Mouse (Mus musculus) midbrain, embryonic 15.5 days (tissue): ENCODE measurements at regions not wholly inside any gene's neighbourhood (a gene's known extent, or its start where the extent isn't known, plus 50 kb on each side); places are given as distances from the start of the nearest gene placed in this dataset.

ENCODE experiments used
- ATAC-seq: fragments of 200-750 bp; cut with Nextera tagmentation; replicated peaks from 2 replicates; pipeline ENCODE4 v1.8.0; 2017; ENCODE audit warnings: moderate TSS enrichment
- H3K27ac ChIP-seq: fragments of 300-500 bp; sonication (generic); 2 replicates; pipeline ENCODE4 v1.5.1; 2015; ENCODE audit warnings: mild to moderate bottlenecking, inconsistent platforms
- H3K27me3 ChIP-seq: fragments of 300-500 bp; sonication (generic); replicated peaks from 2 replicates; pipeline ENCODE4 v1.6.1; 2015; ENCODE audit warnings: inconsistent platforms
- H3K36me3 ChIP-seq: fragments of 300-500 bp; sonication (generic); replicated peaks from 2 replicates; pipeline ENCODE4 v1.6.1; 2015; ENCODE audit warnings: inconsistent platforms
- H3K4me1 ChIP-seq: fragments of 300-500 bp; sonication (generic); 2 replicates; pipeline ENCODE4 v1.6.1; 2015; ENCODE audit warnings: inconsistent platforms
- H3K4me2 ChIP-seq: fragments of 300-500 bp; sonication (generic); 2 replicates; pipeline ENCODE4 v1.6.1; 2015; ENCODE audit warnings: inconsistent platforms, mild to moderate bottlenecking, moderate library complexity
- H3K4me3 ChIP-seq: fragments of 300-500 bp; sonication (generic); 2 replicates; pipeline ENCODE4 v1.5.1; 2015; ENCODE audit warnings: mild to moderate bottlenecking, inconsistent platforms
- H3K9ac ChIP-seq: fragments of 300-500 bp; sonication (generic); 2 replicates; pipeline ENCODE4 v1.6.1; 2015; ENCODE audit warnings: mild to moderate bottlenecking, inconsistent platforms
- H3K9me3 ChIP-seq: fragments of 300-500 bp; sonication (generic); 2 replicates; pipeline ENCODE4 v1.6.1; 2016; ENCODE audit warnings: inconsistent platforms
- WGBS: fragments of 180-500 bp; shearing (Covaris S2); methylation state at CpG from one replicate; pipeline ENCODE4 v1.1.7; 2015; ENCODE audit warnings: mixed read lengths; 5-methylcytosine and 5-hydroxymethylcytosine counted together

DNA sequence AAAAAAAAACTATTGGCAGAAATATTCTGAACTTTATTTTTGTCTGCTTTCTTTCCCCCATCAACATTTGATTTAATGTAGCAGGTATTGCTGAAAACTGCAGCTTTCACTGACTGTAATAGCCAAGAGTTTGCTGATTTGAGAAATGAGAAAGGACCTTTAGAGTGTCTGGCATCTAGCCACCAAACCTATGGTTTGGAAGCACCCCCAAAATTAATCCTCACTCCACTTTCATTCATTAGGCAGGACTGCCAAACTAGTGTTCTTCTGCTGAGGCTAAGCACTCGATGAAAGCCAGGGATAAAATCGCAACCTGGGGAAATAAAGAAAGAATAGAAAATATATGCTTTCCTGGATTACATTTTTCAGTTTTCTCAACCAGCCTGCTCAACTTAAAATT lies 320.4 kb downstream of the Atp6ap1l start:
- WGBS: 79% methylated on average over 2 of the region's 2 CpGs
- no peak overlapping the region for H3K4me3 ChIP-seq
- ATAC-seq: no peak
- no peak overlapping the region for H3K9ac ChIP-seq
- H3K36me3 ChIP-seq: no peaks in the 10 kb centered on the region
- H3K9me3 ChIP-seq: no peaks in the 10 kb centered on the region
- H3K27me3 ChIP-seq: no peaks in the 10 kb centered on the region
- no peak overlapping the region for H3K27ac ChIP-seq
- H3K4me2 ChIP-seq: no peak overlapping the region
- no peaks in the 10 kb centered on the region for H3K4me1 ChIP-seq

GRCm38 (mm10) chr13:90575371-90575770 lies 329.8 kb downstream of the Atp6ap1l start:
- Histone ChIP-seq H3K4me2 (no peak overlapping the region), H3K9me3 (no peaks in the 10 kb centered on the region), H3K36me3 (no peaks in the 10 kb centered on the region), H3K27me3 (no peaks in the 10 kb centered on the region), H3K4me1 (no peaks in the 10 kb centered on the region), H3K4me3 (no peak overlapping the region), H3K9ac (no peak overlapping the region), H3K27ac (no peak overlapping the region)
- 90% methylated on average over 2 of the region's 2 CpGs for WGBS
- ATAC-seq: no peak

DNA sequence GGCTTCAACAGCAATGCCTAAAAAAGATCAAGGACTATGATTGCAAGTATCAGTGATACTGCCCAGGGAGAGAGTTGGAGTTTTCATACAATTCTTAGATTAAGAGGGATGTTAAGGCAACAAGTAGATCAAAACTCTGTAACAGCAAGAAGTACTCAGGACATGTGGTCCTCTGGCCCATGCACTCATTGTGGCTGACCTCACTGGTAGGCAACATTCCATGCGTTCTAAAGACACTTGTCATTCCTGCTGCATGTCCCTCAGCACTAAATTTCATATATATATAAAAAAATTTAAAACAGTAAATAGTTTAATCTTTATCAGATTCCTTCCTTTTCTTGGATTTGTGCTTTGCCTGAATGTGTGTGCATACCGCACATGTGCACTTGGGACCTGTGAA lies 332.6 kb downstream of the Atp6ap1l start:
- Histone ChIP-seq H3K36me3 (no peaks in the 10 kb centered on the region), H3K4me3 (no peak overlapping the region), H3K27me3 (no peaks in the 10 kb centered on the region), H3K9me3 (no peaks in the 10 kb centered on the region), H3K9ac (no peak overlapping the region), H3K27ac (no peak overlapping the region), H3K4me2 (no peak overlapping the region), H3K4me1 (no peaks in the 10 kb centered on the region)
- 99% methylated on average over 2 of the region's 2 CpGs for WGBS
- no peak for ATAC-seq

- Histone ChIP-seq H3K4me1 (no peaks in the 10 kb centered on the region), H3K27ac (no peak overlapping the region), H3K4me3 (no peak overlapping the region), H3K27me3 (no peaks in the 10 kb centered on the region), H3K4me2 (no peak overlapping the region), H3K9me3 (no peaks in the 10 kb centered on the region), H3K9ac (no peak overlapping the region), H3K36me3 (no peaks in the 10 kb centered on the region)
- 79% methylated on average over 1 of the region's 1 CpGs for WGBS
- no peak for ATAC-seq
Measured at GRCm38 (mm10) chr13:90563183-90563840, 341.8 kb downstream of the Atp6ap1l start.

DNA sequence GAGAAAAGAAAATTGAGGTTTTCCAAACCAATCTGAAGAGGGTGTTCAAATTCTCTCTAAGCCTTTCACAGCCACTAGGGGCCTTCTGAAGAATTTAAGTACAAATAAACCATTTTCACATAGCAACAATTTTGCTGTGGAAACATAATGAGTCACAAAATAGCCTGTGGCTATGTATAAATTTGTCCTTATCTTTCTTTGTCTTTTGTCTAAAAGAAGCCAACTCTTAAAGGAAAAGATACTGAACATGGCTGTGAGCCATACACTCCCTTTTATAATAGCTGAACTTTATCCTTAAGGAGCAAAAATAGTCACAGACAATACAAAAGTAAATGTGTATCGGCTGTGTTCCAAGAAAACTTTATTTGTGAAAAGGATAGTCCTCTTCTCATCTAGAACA lies 345.1 kb downstream of the Atp6ap1l start:
- Histone ChIP-seq H3K27ac (no peak overlapping the region), H3K4me2 (no peak overlapping the region), H3K9me3 (no peaks in the 10 kb centered on the region), H3K4me3 (no peak overlapping the region), H3K27me3 (no peaks in the 10 kb centered on the region), H3K36me3 (no peaks in the 10 kb centered on the region), H3K9ac (no peak overlapping the region), H3K4me1 (no peaks in the 10 kb centered on the region)
- WGBS: 86% methylated on average over 1 of the region's 1 CpGs
- no peak for ATAC-seq

DNA sequence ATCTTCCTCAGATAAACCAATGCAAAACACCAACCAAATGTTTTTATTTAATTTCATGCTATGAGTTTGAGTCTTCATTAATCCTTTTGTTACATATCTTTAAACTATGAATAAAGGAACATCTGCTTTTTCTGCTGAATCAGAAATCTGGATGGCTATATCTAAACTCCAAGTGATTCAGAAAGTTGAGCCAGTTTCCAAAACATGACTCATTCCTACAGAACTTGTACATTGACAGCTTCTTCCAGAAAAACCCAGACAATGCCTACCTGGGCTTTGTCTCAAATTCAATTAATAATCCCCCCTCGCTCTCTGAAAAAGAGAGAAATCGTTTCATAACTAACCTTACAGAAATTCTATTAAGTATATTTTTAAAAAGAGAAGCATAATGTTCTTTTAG lies 345.7 kb downstream of the Atp6ap1l start:
- no peaks in the 10 kb centered on the region for H3K4me1 ChIP-seq
- no peak for ATAC-seq
- WGBS: 92% methylated on average over 2 of the region's 2 CpGs

GRCm38 (mm10) chr13:90551166-90551565 lies 354.0 kb downstream of the Atp6ap1l start:
- no peaks in the 10 kb centered on the region for H3K27me3 ChIP-seq

More for the DNA sequence above, 345.7 kb downstream of the Atp6ap1l start:
- H3K9me3 ChIP-seq: no peaks in the 10 kb centered on the region
- no peaks in the 10 kb centered on the region for H3K36me3 ChIP-seq
- no peak overlapping the region for H3K27ac ChIP-seq
- H3K9ac ChIP-seq: no peak overlapping the region
- no peak overlapping the region for H3K4me2 ChIP-seq
- no peak overlapping the region for H3K4me3 ChIP-seq
- no peaks in the 10 kb centered on the region for H3K27me3 ChIP-seq

GRCm38 (mm10) chr13:90546288-90547035 lies 358.7 kb downstream of the Atp6ap1l start:
- ATAC-seq: no peak
- Histone ChIP-seq H3K9ac (no peak overlapping the region), H3K9me3 (no peaks in the 10 kb centered on the region), H3K27ac (no peak overlapping the region), H3K4me2 (no peak overlapping the region), H3K4me3 (no peak overlapping the region), H3K27me3 (no peaks in the 10 kb centered on the region), H3K36me3 (no peaks in the 10 kb centered on the region), H3K4me1 (no peaks in the 10 kb centered on the region)
- 58% methylated on average over 1 of the region's 1 CpGs for WGBS

More at GRCm38 (mm10) chr13:90551166-90551565, 354.0 kb downstream of the Atp6ap1l start:
- Histone ChIP-seq H3K4me2 (no peak overlapping the region), H3K27ac (no peak overlapping the region), H3K4me1 (no peaks in the 10 kb centered on the region), H3K9ac (no peak overlapping the region), H3K36me3 (no peaks in the 10 kb centered on the region), H3K4me3 (no peak overlapping the region), H3K9me3 (no peaks in the 10 kb centered on the region)
- 92% methylated on average over 2 of the region's 2 CpGs for WGBS
- ATAC-seq: no peak

- Histone ChIP-seq H3K36me3 (no peaks in the 10 kb centered on the region), H3K9ac (no peak overlapping the region), H3K27me3 (no peaks in the 10 kb centered on the region), H3K27ac (no peak overlapping the region), H3K4me3 (no peak overlapping the region), H3K4me2 (no peak overlapping the region), H3K9me3 (no peaks in the 10 kb centered on the region), H3K4me1 (no peaks in the 10 kb centered on the region)
- no peak for ATAC-seq
Measured at GRCm38 (mm10) chr13:90545816-90546215, 359.3 kb downstream of the Atp6ap1l start.

GRCm38 (mm10) chr13:90537525-90537924 lies 367.6 kb downstream of the Atp6ap1l start:
- H3K9ac ChIP-seq: no peak overlapping the region
- H3K4me3 ChIP-seq: no peak overlapping the region
- H3K36me3 ChIP-seq: no peaks in the 10 kb centered on the region
- WGBS: 94% methylated on average over 1 of the region's 1 CpGs
- H3K9me3 ChIP-seq: no peaks in the 10 kb centered on the region
- no peak for ATAC-seq
- H3K4me2 ChIP-seq: no peak overlapping the region
- no peaks in the 10 kb centered on the region for H3K4me1 ChIP-seq
- H3K27ac ChIP-seq: no peak overlapping the region
- H3K27me3 ChIP-seq: no peaks in the 10 kb centered on the region

GRCm38 (mm10) chr13:90526998-90527397 lies 378.2 kb downstream of the Atp6ap1l start:
- Histone ChIP-seq H3K9me3 (no peaks in the 10 kb centered on the region), H3K27ac (no peak overlapping the region), H3K9ac (no peak overlapping the region), H3K4me1 (no peaks in the 10 kb centered on the region), H3K4me3 (no peak overlapping the region), H3K27me3 (no peaks in the 10 kb centered on the region), H3K4me2 (no peak overlapping the region), H3K36me3 (no peaks in the 10 kb centered on the region)
- ATAC-seq: no peak
- WGBS: 91% methylated on average over 3 of the region's 3 CpGs

DNA sequence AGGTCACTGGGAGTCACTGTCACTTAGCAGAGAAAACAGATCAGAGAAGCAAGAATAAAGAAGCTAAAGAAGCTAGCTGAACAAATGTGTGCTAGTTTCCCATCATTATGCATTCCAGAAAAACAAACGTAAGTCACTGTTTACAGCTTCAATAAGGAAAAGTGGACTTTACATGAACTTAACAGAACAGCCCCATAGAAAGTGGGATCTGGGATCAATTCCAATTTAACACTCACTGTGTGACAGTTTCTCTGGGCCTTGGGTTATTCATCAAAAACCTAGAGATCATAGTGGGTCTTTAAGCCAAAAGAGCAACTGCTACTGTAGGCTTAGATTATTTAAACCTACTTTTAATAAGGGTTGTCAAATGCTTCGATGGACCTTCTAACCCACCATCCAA lies 379.4 kb downstream of the Atp6ap1l start:
- ATAC-seq: no peak
- no peak overlapping the region for H3K4me2 ChIP-seq
- no peak overlapping the region for H3K27ac ChIP-seq
- no peak overlapping the region for H3K4me3 ChIP-seq
- no peak overlapping the region for H3K9ac ChIP-seq
- WGBS: 71% methylated on average over 2 of the region's 2 CpGs
- no peaks in the 10 kb centered on the region for H3K9me3 ChIP-seq
- H3K36me3 ChIP-seq: no peaks in the 10 kb centered on the region
- no peaks in the 10 kb centered on the region for H3K4me1 ChIP-seq
- no peaks in the 10 kb centered on the region for H3K27me3 ChIP-seq

- no peak for ATAC-seq
- Histone ChIP-seq H3K4me2 (no peak overlapping the region), H3K4me1 (no peaks in the 10 kb centered on the region), H3K36me3 (no peaks in the 10 kb centered on the region), H3K27me3 (no peaks in the 10 kb centered on the region), H3K27ac (no peak overlapping the region), H3K9ac (no peak overlapping the region), H3K9me3 (no peaks in the 10 kb centered on the region), H3K4me3 (no peak overlapping the region)
- 84% methylated on average over 4 of the region's 4 CpGs for WGBS
Measured at GRCm38 (mm10) chr13:90521758-90522245, 383.4 kb downstream of the Atp6ap1l start.
